Mouse (Mus musculus): ENCODE measurements around the gene Tigit. TPM values are rescaled to one million over a fixed set of nuclear protein-coding genes. Genes with fewer than 3 reads are reported as not detected.

Tigit gene
- polyA plus RNA-seq, 1 experiment from 2014 or later, result not detected

DNA sequence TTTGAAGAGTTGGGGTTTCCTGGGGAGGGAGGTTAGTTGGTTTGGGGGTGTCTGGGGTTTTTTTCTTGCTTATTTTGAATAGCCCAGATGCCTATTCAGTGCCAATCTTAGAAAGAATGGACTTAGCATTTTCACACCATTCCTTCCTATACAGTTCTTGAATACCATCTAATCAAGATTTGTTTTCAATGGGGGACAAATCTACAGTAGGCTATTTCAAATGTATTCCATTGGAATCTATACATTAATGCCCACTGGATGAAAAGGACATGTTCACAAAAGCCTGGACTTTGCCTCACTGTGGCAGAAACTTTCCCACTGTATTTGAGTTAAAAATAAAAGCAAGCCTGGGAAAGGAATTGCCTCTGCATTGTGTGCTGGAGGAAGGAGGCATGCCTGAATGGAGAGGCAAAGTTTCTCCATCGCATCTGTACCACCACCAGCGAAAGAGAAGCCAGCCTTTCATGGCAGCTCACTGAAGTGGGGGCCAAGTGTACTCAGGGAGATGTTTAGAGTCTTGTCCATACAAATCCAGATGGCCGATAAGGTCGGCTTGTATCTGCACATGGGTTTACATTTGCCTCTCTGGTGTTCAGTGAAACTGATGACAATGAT lies 59.4 kb downstream of the Tigit start:
- ATAC-seq (ENCODE audit: insufficient number of reproducible peaks, insufficient read depth, low FRiP score, low read depth), result no peak
- H3K27me3 ChIP-seq (ENCODE audit: control insufficient read depth, insufficient read depth, low read length), result no peaks in the 10 kb centered on the region
- H3K27ac ChIP-seq (ENCODE audit: low read length), result no peak overlapping the region
- H3K9me3 ChIP-seq (ENCODE audit: control insufficient read depth, low read depth, low read length), result no peaks in the 10 kb centered on the region
- WGBS, result 39% methylated on average over 4 of the region's 4 CpGs
- no peak overlapping the region for H3K4me2 ChIP-seq (replicated peaks; ENCODE audit: low read depth, low read length)
- no peak overlapping the region for H3K9ac ChIP-seq (replicated peaks; ENCODE audit: low read depth, low read length)
- H3K4me3 ChIP-seq (ENCODE audit: low read depth, low read length), result no peak overlapping the region
- no peaks in the 10 kb centered on the region for H3K4me1 ChIP-seq (ENCODE audit: control insufficient read depth, insufficient read depth, low read length)
- no peaks in the 10 kb centered on the region for H3K36me3 ChIP-seq (ENCODE audit: control insufficient read depth, insufficient read depth, low read length)

DNA sequence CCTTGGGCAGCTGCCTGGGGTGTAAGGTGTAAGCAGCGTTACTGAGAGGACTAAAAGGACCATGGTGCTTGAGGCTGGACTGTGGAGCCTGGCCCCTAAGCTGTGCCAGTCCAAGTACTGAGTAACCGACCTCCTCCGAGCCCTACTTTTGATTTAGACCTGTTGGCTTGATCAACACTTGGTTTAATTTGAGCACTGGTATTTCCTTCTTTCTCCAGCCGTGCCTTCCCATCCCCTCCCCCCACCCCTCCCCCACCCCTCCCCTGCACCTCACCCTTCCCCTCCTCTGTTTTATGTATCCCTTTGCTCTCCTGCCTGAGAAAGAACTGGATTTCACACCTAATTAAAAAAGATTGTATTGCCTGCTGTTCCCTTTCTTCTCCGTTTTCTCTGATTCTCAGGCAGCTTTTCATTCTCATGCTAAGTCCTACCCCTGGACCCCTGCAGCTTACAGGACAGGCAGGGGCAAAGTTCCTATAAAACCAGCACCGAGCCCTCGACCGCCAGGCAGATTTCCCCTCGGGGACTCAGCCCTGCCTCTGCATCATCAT lies 60.3 kb downstream of the Tigit start:
- H3K27me3 ChIP-seq (ENCODE audit: control insufficient read depth, insufficient read depth, low read length), result no peaks in the 10 kb centered on the region
- H3K4me2 ChIP-seq (replicated peaks; ENCODE audit: low read depth, low read length), result no peak overlapping the region
- H3K36me3 ChIP-seq (ENCODE audit: control insufficient read depth, insufficient read depth, low read length), result no peaks in the 10 kb centered on the region
- no peak overlapping the region for H3K4me3 ChIP-seq (ENCODE audit: low read depth, low read length)
- ATAC-seq (ENCODE audit: insufficient number of reproducible peaks, insufficient read depth, low FRiP score, low read depth), result no peak
- no peak overlapping the region for H3K9ac ChIP-seq (replicated peaks; ENCODE audit: low read depth, low read length)
- H3K4me1 ChIP-seq (ENCODE audit: control insufficient read depth, insufficient read depth, low read length), result no peaks in the 10 kb centered on the region
- WGBS, result 27% methylated on average over 9 of the region's 9 CpGs
- H3K9me3 ChIP-seq (ENCODE audit: control insufficient read depth, low read depth, low read length), result no peaks in the 10 kb centered on the region
- no peak overlapping the region for H3K27ac ChIP-seq (ENCODE audit: low read length)

DNA sequence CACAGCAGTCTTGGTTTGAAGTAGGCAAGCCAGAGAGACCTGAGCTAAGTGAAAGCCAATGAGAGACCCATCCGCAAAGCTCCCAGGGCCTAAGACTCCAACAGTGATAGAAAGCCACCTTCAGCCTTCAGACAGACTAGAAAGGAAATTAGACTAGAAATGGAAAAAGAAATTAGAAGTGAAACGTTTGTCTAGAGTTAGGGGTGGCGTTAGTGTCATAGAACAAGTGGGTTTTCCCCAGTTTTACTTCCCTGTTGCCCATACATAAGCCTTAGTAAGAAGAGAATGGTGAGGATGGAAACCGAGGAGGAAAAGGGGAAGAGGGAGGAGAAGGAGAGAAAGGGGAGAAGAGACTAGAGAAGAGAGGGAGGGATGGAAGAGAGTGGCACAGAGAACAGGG lies 61.4 kb downstream of the Tigit start:
- H3K4me2 ChIP-seq (replicated peaks; ENCODE audit: low read depth, low read length), result no peak overlapping the region
- H3K9ac ChIP-seq (replicated peaks; ENCODE audit: low read depth, low read length), result no peak overlapping the region
- ATAC-seq (ENCODE audit: insufficient number of reproducible peaks, insufficient read depth, low FRiP score, low read depth), result no peak
- no peak overlapping the region for H3K4me3 ChIP-seq (ENCODE audit: low read depth, low read length)
- H3K27ac ChIP-seq (ENCODE audit: low read length), result no peak overlapping the region
- whole genome bisulfite sequencing, result 76% methylated on average over 4 of the region's 4 CpGs
- no peaks in the 10 kb centered on the region for H3K9me3 ChIP-seq (ENCODE audit: control insufficient read depth, low read depth, low read length)
- no peaks in the 10 kb centered on the region for H3K36me3 ChIP-seq (ENCODE audit: control insufficient read depth, insufficient read depth, low read length)
- H3K27me3 ChIP-seq (ENCODE audit: control insufficient read depth, insufficient read depth, low read length), result no peaks in the 10 kb centered on the region
- H3K4me1 ChIP-seq (ENCODE audit: control insufficient read depth, insufficient read depth, low read length), result no peaks in the 10 kb centered on the region

DNA sequence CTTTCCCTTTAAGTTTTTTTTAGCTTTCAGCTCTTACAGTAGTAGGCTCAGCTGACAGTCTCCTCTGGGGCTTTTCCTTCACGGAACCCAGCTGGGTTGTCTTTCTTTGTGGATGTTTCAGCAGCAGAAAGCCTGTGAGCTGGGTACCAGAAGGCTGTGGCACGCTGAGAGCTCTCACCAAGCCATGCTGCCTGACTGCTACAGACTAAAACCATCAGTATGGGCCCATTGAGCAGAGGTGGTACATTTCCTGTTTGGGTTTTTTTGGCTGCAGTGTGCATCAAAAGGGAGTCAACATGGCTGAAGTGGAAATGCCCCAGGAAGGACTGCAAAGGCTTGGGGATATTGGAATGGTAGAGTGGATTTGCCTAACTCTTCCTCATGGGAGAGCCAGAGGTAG lies 64.2 kb downstream of the Tigit start:
- 74% methylated on average over 2 of the region's 2 CpGs for whole genome bisulfite sequencing
- H3K27ac ChIP-seq (ENCODE audit: low read length), result no peak overlapping the region
- H3K4me3 ChIP-seq (ENCODE audit: low read depth, low read length), result no peak overlapping the region
- H3K9me3 ChIP-seq (ENCODE audit: control insufficient read depth, low read depth, low read length), result no peaks in the 10 kb centered on the region
- H3K36me3 ChIP-seq (ENCODE audit: control insufficient read depth, insufficient read depth, low read length), result no peaks in the 10 kb centered on the region
- no peak overlapping the region for H3K9ac ChIP-seq (replicated peaks; ENCODE audit: low read depth, low read length)
- H3K4me1 ChIP-seq (ENCODE audit: control insufficient read depth, insufficient read depth, low read length), result no peaks in the 10 kb centered on the region
- H3K27me3 ChIP-seq (ENCODE audit: control insufficient read depth, insufficient read depth, low read length), result no peaks in the 10 kb centered on the region
- ATAC-seq (ENCODE audit: insufficient number of reproducible peaks, insufficient read depth, low FRiP score, low read depth), result no peak
- H3K4me2 ChIP-seq (replicated peaks; ENCODE audit: low read depth, low read length), result no peak overlapping the region

MicroRNAs encoded within 50 kb of the gene (microRNA counts, 519-probe panel; counts per million panel counts)
- microRNA mmu-miR-568, result not detected

Small RNAs within 50 kb of the gene (microRNA-seq; reads per million reads assigned to microRNA genes)
- not detected for gene Mir568

Other genes starting within 250 kb of the Tigit start
- not detected in 2 replicates for gene Drd3, start 89.9 kb upstream of the Tigit start, polyA plus RNA-seq (2014; fragmentation: Nextera tagmentation; extraction: Ambion mirVana)
- gene Ccdc191, start 225.7 kb upstream of the Tigit start, polyA plus RNA-seq (2014; fragmentation: Nextera tagmentation; extraction: Ambion mirVana), result 8.9 and 10.7 TPM in 2 replicates